Mouse (Mus musculus) 3T3-L1 (cell line): ENCODE measurements around the gene Lgr6.
"Not testable (repeated sequence)": the region's sequence is repeated elsewhere in the genome, so short reads cannot be mapped to it uniquely, and the experiment has no call there.

Experiments used
- DNase-seq: peaks from one replicate; pipeline ENCODE4 v3.0.0-alpha.2; 2015; ENCODE audit warnings: low read depth, low spot score

The Lgr6 gene

GRCm38 (mm10) chr1:135128986-135129385 lies 23.9 kb upstream of the Lgr6 start:
- DNase-seq: no peak

GRCm38 (mm10) chr1:135128011-135128441 lies 22.9 kb upstream of the Lgr6 start:
- DNase-seq: no peak

DNA sequence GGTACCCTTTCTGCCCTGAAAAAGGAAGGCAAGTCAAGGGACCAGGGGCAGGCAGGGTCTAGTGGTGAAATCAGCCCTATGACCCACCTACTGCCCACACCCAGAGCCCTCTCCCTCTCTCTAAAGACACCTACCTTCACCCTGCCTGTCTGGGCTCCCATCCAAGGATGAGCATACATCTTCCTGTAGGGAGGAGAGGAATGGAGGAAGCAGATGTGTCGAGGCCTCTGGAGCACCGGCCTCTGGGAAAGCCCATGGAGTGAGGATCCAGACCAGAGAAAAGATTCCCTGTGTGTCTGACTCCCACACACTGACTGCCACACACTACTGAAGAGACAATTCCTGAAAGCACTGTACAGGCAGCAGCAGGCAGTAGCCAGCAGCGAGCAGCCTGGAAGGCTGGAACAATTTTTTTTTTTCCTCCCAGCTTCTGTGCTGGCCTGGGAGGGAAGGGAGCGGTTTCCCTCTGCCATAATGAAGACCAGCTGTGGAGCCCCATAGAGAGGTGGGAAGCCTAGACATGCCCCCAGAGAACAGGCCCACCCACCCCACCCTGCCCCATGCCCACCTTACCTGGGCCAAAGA lies 21.5 kb upstream of the Lgr6 start:
- DNase-seq: peak; percentile 65

DNA sequence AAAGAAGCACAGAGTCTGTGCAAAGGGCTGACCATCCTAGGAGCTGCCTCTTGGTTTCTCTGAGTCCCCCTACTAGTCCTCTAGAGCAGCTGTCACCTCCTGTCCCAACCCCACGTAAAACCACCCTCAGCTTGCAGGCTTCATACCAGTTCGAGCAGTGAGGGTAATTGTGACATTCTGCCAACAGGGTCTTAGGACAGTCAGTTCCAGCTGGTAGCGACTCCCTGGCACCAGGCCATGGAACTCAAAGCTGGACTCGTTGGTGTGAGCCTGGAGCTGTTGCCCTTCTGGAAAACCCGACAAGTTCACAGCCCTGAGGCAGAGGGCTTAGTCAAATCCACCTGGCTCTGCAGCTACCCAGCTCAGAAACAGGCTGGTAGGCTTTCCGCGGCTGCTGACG lies 20.9 kb upstream of the Lgr6 start:
- DNase-seq: no peak

GRCm38 (mm10) chr1:135124573-135125363 lies 19.7 kb upstream of the Lgr6 start:
- no peak for DNase-seq

- DNase-seq: peak; percentile 71
Observed at GRCm38 (mm10) chr1:135112661-135113060, 7.6 kb upstream of the Lgr6 start.

- DNase-seq: not testable (repeated sequence)
Observed at GRCm38 (mm10) chr1:135111271-135111670, 6.2 kb upstream of the Lgr6 start.

DNA sequence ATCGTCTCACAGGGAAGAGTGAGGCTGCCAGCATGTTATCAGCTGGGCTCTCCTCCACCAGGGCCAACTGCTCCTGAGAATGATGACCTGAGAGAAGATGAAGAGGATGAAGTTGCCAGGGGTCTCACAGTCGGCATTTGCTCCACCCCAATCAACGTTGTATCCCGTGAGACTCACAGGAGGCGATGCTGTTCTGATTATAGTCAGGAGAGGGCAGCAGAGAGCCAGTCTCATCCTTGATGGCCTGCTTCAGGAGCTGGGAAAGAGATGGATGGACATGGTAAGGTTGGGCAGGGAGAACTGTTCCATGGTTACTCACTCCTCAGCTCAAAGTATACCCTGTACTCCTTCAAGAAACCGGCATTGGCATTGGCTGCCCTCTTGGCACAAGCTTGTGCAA lies 5.0 kb upstream of the Lgr6 start:
- DNase-seq: peak; percentile 86

DNA sequence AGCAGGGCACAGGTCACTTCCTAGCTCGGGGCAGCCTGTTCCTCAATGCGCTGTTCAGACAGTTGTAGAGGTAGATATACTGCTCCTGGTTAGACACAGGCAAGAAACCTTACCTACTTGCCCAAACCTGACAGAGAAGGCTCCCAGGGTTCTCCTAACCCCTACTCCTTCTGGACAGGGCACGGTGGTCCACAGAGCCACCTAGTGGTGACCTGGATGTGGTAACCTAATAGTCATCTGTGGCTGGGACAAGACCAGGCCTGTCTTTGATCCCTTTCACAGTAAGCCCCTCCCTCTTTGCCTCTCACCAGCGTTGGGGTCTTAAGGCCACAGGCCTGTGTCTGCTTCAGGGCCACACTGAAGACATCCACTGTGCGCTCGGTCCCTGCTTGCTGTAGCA lies 3.5 kb upstream of the Lgr6 start:
- DNase-seq: peak; percentile 62

GRCm38 (mm10) chr1:135105951-135106350 lies 875 bp upstream of the Lgr6 start:
- DNase-seq: peak; percentile 86

DNA sequence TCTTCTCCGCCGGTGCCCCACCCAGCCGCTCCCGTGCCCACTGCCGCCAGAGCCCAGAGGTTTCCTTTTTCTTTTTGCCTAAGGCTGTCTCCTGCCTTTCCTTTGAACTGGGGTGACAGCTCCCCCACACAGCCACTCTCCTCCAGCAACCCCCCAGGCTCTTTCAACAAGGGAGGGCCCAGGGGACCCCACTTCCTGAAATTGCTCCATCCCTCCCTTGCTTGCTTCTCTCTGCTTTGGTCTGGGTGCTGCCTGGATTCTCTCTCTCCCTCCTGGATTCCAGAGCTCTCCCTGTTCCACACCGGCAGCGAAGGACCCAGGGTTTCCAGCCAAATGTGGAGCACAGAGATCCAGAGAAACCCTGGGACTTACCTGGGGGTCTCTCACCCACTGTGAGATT lies 4.7 kb downstream of the Lgr6 start:
- no peak for DNase-seq

GRCm38 (mm10) chr1:135098441-135098840 lies 6.6 kb downstream of the Lgr6 start:
- no peak for DNase-seq

DNA sequence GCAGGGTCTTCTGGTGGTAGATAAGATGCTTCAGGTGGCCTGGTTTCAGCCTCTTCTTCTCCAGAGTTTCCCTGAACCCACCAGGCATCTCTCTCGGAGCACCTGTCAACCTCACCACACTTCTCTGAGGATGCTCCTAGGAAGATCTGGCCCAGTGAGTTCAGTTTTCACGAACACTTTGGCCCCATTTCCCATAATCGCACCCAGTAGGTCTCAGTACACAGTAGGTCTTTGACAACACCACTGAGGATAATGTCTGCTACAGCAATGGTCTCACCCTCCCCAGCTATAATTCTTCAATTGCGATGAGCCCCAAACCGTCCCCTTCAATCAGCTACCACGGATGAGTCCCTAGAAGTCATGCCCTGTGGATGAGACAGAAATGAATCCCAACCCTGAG lies 7.6 kb downstream of the Lgr6 start:
- DNase-seq: no peak

DNA sequence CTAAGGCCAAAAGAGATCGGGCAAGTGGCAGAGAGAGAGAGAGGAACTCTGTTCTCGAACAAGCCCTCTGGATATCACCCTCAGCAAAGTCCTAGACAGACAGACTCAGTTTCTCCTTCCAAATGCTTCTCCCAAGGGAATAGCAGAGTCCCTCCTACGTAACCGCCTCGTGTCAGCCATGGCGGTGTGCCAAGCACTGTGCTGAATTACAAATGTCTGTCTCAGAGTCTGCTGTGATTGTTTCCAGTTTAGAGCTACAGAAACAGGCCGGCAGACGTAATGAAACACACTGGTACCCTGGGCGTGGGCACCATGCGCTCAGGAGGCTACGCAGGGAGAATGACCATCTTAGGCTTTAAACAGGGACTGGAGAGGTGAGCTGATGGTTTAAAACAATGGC lies 8.8 kb downstream of the Lgr6 start:
- DNase-seq: no peak

DNA sequence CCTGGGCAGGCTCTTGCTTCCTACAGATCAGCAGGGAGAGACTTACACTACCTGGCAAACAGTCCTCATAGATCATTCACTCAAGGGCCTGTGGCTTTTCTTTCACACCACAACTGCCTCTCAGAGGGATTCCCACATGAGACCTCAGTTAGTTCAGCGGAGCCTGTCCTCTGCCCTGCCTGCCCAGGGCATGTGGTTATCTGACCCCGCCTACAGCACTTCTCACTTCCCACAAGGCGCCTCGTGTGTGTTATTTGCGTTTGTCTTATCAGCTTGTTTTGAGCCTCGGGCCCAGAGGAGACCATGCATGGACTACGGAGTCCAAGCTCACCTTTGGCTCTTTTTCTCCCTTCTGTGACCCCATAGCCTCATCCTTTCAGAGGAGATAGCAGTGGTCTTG lies 9.9 kb downstream of the Lgr6 start:
- DNase-seq: no peak

DNA sequence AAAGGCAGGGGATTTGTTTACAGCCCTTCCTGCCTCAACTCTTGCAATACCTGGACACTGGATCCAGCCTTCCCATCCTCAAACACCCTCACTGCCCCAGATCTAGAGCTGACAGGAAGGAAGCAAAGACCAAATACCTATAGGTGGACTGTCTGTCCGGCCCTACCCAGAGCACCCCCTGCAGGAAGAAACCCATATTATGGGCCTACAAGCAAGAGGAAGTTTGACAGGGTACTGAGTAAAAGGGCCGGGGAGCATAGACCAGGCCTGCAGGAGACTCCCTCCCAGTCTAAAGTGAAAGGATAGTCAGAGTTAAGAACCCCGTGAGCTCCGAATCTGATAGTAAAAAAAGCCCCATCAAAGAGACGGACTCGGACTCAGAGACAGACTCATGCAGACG lies 10.4 kb downstream of the Lgr6 start:
- no peak for DNase-seq

- DNase-seq: peak; percentile 55
Observed at GRCm38 (mm10) chr1:135090914-135091313, 14.2 kb downstream of the Lgr6 start.

GRCm38 (mm10) chr1:135089626-135090025 lies 15.4 kb downstream of the Lgr6 start:
- no peak for DNase-seq

GRCm38 (mm10) chr1:135087414-135087813 lies 17.7 kb downstream of the Lgr6 start:
- DNase-seq: no peak

DNA sequence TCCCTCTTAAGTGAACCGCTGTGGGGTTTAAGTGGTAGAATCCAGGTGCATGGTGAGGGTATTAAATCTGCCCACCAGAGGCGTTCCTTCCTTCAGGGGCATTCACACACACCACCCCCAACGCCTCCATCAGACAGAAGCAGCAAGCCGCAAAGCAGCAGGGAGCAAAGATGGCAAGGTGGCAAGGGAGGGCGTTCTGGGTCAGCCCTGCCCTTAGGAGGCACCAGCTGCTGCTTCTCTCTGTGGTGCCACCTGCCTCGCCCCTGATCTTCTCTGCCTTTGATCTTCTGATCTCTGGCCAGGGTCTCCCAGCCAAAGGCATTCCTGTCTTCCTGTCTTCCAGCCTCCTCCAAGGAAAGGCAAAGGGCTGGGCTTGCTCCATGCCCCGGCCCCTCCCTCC lies 19.1 kb downstream of the Lgr6 start:
- no peak for DNase-seq

- DNase-seq: no peak
Observed at GRCm38 (mm10) chr1:135085296-135085871, 19.7 kb downstream of the Lgr6 start.

GRCm38 (mm10) chr1:135083465-135083864 lies 21.6 kb downstream of the Lgr6 start:
- peak; percentile 92 for DNase-seq

- DNase-seq: no peak
Observed at GRCm38 (mm10) chr1:135082267-135082666, 22.8 kb downstream of the Lgr6 start.
